Mouse (Mus musculus) liver, embryonic 15.5 days (tissue): ENCODE data around the gene Tyms. TPM values are rescaled to one million over a fixed set of nuclear protein-coding genes. Genes with fewer than 3 reads are reported as not detected.

Experiments
- ATAC-seq: fragments of 200-750 bp; cut with Nextera tagmentation; 2 replicates; pipeline ENCODE4 v1.8.0; 2017; ENCODE audit warnings: moderate number of reproducible peaks, mild to moderate bottlenecking, moderate library complexity; ENCODE audit not compliant: insufficient read depth
- H3K27ac ChIP-seq: fragments of 300-500 bp; sonication (generic); replicated peaks from 2 replicates; pipeline ENCODE4 v1.5.1; 2015; ENCODE audit warnings: mild to moderate bottlenecking, inconsistent platforms
- H3K27me3 ChIP-seq: fragments of 300-500 bp; sonication (generic); 2 replicates; pipeline ENCODE4 v1.6.1; 2015; ENCODE audit warnings: mild to moderate bottlenecking, inconsistent platforms
- H3K36me3 ChIP-seq: fragments of 300-500 bp; sonication (generic); replicated peaks from 2 replicates; pipeline ENCODE4 v1.6.1; 2015; ENCODE audit warnings: moderate library complexity, mild to moderate bottlenecking, inconsistent platforms
- H3K4me1 ChIP-seq: fragments of 300-500 bp; sonication (generic); replicated peaks from 2 replicates; pipeline ENCODE4 v1.6.1; 2015; ENCODE audit warnings: inconsistent platforms
- H3K4me2 ChIP-seq: fragments of 300-500 bp; sonication (generic); 2 replicates; pipeline ENCODE4 v1.6.1; 2015; ENCODE audit warnings: moderate library complexity, mild to moderate bottlenecking, inconsistent platforms
- H3K4me3 ChIP-seq: fragments of 300-500 bp; sonication (generic); replicated peaks from 2 replicates; pipeline ENCODE4 v1.5.1; 2015; ENCODE audit warnings: mild to moderate bottlenecking, inconsistent platforms
- H3K9ac ChIP-seq: fragments of 300-500 bp; sonication (generic); 2 replicates; pipeline ENCODE4 v1.6.1; 2015; ENCODE audit warnings: moderate library complexity, mild to moderate bottlenecking, inconsistent platforms
- H3K9me3 ChIP-seq: fragments of 300-500 bp; sonication (generic); replicated peaks from 2 replicates; pipeline ENCODE4 v1.6.1; 2016; ENCODE audit warnings: inconsistent platforms
- WGBS: fragments of 180-500 bp; shearing (Covaris S2); methylation state at CpG from one replicate; pipeline ENCODE4 v1.1.7; 2015; ENCODE audit warnings: mixed read lengths; ENCODE audit not compliant: insufficient replicate concordance; 5-methylcytosine and 5-hydroxymethylcytosine counted together
- polyA plus RNA-seq: library from polyadenylated mRNA; unstranded; fragments of >200 nt; fragmentation: Nextera tagmentation; extraction: Ambion mirVana; gene quantifications from 2 replicates; pipeline ENCODE4 v1.2.1, GENCODE M21; 2015

Tyms gene
- polyA plus RNA-seq, 1 experiment from 2014 or later, result 219 TPM

- peak; percentile 22; the same call in 1 of the 2 replicates for ATAC-seq
- Histone ChIP-seq H3K4me3 (0 out of 2 replicates have a peak overlapping the region, but pooled peaks have one; percentile 14), H3K4me1 (peaks cover 29% of the 10 kb centered on the region), H3K36me3 (no peaks in the 10 kb centered on the region), H3K4me2 (peak overlapping the region; percentile 53), H3K9me3 (no peaks in the 10 kb centered on the region), H3K9ac (no peak overlapping the region), H3K27me3 (peaks cover 100% of the 10 kb centered on the region), H3K27ac (no peak overlapping the region)
- WGBS, result 1% methylated on average over 18 of the region's 18 CpGs
These were observed 37.7 kb upstream of the Tyms start for GRCm38 (mm10) chr5:30111126-30111525.

- Histone ChIP-seq H3K4me2 (peak overlapping the region; percentile 53), H3K36me3 (no peaks in the 10 kb centered on the region), H3K27me3 (peaks cover 100% of the 10 kb centered on the region), H3K9ac (no peak overlapping the region), H3K4me1 (peaks cover 32% of the 10 kb centered on the region), H3K4me3 (0 out of 2 replicates have a peak overlapping the region, but pooled peaks have one; percentile 14), H3K9me3 (no peaks in the 10 kb centered on the region), H3K27ac (no peak overlapping the region)
- ATAC-seq, result no peak
- WGBS, result 16% methylated on average over 22 of the region's 22 CpGs
These were observed 37.1 kb upstream of the Tyms start for GRCm38 (mm10) chr5:30110371-30111060.

DNA sequence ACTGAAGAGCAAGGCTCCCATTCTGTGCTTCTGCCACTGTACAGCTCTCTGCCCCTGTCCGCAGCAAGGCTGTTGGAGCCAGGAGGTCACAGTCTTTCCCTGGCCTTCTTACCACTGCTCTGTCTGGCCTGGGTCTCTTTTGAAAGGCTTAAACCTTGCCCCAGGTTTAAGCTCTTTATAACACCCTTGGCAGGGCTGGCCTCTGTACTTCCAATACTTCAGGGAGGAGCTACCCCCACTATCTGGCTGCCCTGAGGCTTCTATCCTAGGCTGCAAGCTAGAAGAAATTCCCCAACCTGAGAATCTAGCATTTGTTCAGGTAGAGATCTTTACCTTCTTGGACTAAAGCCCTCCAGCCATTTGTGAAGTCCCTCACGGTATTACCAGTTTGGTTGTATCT lies 36.5 kb upstream of the Tyms start:
- peaks cover 100% of the 10 kb centered on the region for H3K27me3 ChIP-seq
- H3K9me3 ChIP-seq, result no peaks in the 10 kb centered on the region
- H3K4me3 ChIP-seq, result no peak overlapping the region
- no peak overlapping the region for H3K9ac ChIP-seq
- no peak overlapping the region for H3K27ac ChIP-seq
- H3K36me3 ChIP-seq, result no peaks in the 10 kb centered on the region
- H3K4me1 ChIP-seq, result peaks cover 30% of the 10 kb centered on the region
- WGBS, result 59% methylated on average over 2 of the region's 2 CpGs
- H3K4me2 ChIP-seq, result no peak overlapping the region
- ATAC-seq, result no peak

DNA sequence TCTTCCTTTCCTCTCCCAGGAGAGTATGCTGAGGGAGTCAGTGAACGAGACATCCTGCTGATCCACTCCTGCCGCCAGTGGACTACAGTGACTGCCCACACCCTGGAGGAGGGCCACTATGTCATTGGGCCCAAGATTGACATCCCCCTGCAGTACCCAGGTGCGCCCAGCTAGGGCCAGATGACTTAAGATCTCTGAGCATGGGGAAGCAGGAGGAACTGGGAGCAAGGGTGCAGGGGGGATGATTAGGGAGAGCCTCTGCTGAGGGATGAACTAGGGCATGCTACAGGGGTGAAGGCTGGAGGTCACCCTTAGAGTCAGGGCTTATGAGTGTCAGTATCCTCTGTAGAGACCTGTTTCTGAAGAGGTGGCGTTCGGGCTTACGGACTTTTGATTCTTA lies 34.8 kb upstream of the Tyms start:
- Histone ChIP-seq H3K27ac (no peak overlapping the region), H3K36me3 (no peaks in the 10 kb centered on the region), H3K9ac (no peak overlapping the region), H3K9me3 (no peaks in the 10 kb centered on the region), H3K27me3 (peaks cover 100% of the 10 kb centered on the region), H3K4me3 (no peak overlapping the region), H3K4me2 (no peak overlapping the region), H3K4me1 (peaks cover 19% of the 10 kb centered on the region)
- WGBS, result 53% methylated on average over 6 of the region's 6 CpGs
- ATAC-seq, result no peak

GRCm38 (mm10) chr5:30107611-30108041 lies 34.2 kb upstream of the Tyms start:
- H3K9ac ChIP-seq, result no peak overlapping the region
- H3K27ac ChIP-seq, result no peak overlapping the region
- H3K9me3 ChIP-seq, result no peaks in the 10 kb centered on the region
- ATAC-seq, result no peak
- H3K4me2 ChIP-seq, result no peak overlapping the region
- peaks cover 100% of the 10 kb centered on the region for H3K27me3 ChIP-seq
- H3K4me3 ChIP-seq, result no peak overlapping the region
- H3K4me1 ChIP-seq, result peaks cover 19% of the 10 kb centered on the region
- no peaks in the 10 kb centered on the region for H3K36me3 ChIP-seq
- WGBS, result 20% methylated on average over 5 of the region's 5 CpGs

DNA sequence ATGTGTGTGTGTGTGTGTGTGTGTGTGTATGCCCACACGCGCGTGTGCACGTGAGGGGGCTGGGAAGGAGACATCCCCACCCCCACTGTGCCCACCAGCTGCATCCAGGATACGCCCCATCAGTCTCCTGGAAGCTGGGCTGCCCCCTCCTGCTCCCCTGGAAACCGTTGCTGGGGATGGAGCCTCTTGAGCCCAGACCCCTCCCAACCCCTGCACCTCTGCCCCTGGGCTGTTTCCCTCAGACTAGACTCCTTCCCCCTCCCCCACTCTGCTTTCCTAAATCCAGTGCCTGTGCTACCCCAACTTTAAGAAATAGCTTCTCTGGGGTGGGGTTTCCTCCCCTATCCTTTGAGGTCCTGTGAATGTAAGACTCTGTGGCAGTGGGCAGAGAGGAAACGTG lies 33.8 kb upstream of the Tyms start:
- no peaks in the 10 kb centered on the region for H3K36me3 ChIP-seq
- H3K9ac ChIP-seq, result no peak overlapping the region
- no peak overlapping the region for H3K27ac ChIP-seq
- WGBS, result 18% methylated on average over 7 of the region's 7 CpGs
- no peaks in the 10 kb centered on the region for H3K9me3 ChIP-seq
- peaks cover 19% of the 10 kb centered on the region for H3K4me1 ChIP-seq
- H3K27me3 ChIP-seq, result peaks cover 100% of the 10 kb centered on the region
- no peak overlapping the region for H3K4me2 ChIP-seq
- no peak overlapping the region for H3K4me3 ChIP-seq
- ATAC-seq, result no peak

DNA sequence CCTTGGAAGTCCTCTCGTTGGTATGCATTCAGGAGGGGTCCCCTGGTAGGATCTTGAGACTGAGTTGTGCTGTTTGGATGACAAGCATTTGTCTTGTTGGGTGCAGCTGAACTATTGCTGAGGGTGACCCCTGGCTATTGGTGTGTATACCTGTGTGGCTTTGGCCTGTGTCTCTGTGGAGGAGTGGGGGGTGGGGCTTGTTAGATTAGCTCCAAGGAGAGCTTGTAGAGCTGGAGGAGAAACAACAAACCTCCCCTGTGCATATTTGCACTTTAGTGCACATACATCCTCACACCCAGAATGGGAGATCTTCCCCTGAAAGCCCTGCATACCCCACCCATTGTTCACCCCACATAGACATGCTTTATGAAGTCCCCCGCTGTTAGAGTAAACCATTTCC lies 33.3 kb upstream of the Tyms start:
- Histone ChIP-seq H3K36me3 (no peaks in the 10 kb centered on the region), H3K4me3 (no peak overlapping the region), H3K27ac (no peak overlapping the region), H3K4me1 (peaks cover 19% of the 10 kb centered on the region), H3K4me2 (no peak overlapping the region), H3K27me3 (peaks cover 97% of the 10 kb centered on the region), H3K9ac (no peak overlapping the region), H3K9me3 (no peaks in the 10 kb centered on the region)
- no peak for ATAC-seq
- WGBS, result 29% methylated on average over 2 of the region's 2 CpGs

- H3K9ac ChIP-seq, result no peak within 1 kb of the TSS
- H3K4me2 ChIP-seq, result peak within 1 kb of the TSS; percentile 57
- ATAC-seq, result no peak
- 4% methylated on average over 29 of the region's 29 CpGs for WGBS
- H3K27me3 ChIP-seq, result peaks cover 88% of the 10 kb centered on the region
- H3K4me1 ChIP-seq, result peaks cover 9% of the 10 kb centered on the region
- no peaks in the 10 kb centered on the region for H3K9me3 ChIP-seq
- peak within 1 kb of the TSS; percentile 35 for H3K4me3 ChIP-seq
- H3K36me3 ChIP-seq, result no peaks in the 10 kb centered on the region
- no peak within 1 kb of the TSS for H3K27ac ChIP-seq
These were observed 32.4 kb upstream of the Tyms start, which contains the start of gene 3110082J24Rik for GRCm38 (mm10) chr5:30105668-30106300. Gene 3110082J24Rik, minus strand, starts transcription at chr5:30106086.

DNA sequence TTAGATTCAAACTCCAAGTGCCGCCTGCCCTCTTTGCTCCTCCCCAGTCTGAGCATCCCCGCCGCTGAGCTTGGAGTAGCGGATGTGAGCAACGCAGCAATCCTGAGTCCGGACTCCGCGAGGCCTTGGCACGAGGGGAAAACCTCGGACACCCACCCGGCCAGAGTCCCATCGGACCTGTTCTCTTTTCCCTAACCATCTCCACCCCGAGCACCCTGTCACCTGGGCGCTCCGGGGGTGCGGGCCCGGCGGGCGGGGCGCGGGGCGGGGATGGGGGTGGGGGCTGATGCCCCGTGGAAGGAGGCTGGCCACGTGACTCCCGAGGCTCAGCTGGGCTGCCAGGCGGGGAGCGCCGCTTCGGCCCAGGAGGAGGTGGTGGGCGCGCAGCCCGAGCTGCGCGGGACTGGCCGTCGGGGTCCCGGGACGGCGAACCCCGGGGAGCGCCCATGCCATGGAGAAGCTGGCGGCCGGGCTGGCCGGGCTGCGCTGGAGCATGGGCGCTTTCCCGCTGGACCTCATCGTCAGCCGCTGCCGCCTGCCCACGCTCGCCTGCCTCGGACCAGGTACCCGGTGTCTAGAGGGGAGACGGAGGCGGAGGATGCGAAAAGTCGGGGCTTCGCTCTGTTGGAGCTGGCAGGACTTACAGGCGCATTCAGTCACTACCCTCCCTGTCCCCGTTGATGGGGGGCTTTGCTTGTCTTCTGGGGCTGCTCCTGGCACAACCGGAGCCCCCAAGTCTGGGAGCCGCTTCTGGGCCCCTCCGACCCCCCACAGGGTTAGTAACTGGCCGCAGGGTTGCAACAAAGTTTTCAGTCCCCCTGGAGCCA lies 31.6 kb upstream of the Tyms start, which contains the start of gene Garem2:
Garem2 (plus strand) TSS at position 321 of the 827 bp plus-strand sequence.
- Histone ChIP-seq H3K27me3 (peaks cover 80% of the 10 kb centered on the region), H3K9me3 (no peaks in the 10 kb centered on the region), H3K4me2 (peak within 1 kb of the TSS; percentile 57), H3K4me1 (peaks cover 3% of the 10 kb centered on the region), H3K9ac (no peak within 1 kb of the TSS), H3K4me3 (peak within 1 kb of the TSS; percentile 35), H3K36me3 (no peaks in the 10 kb centered on the region), H3K27ac (no peak within 1 kb of the TSS)
- no peak for ATAC-seq
- 3% methylated on average over 65 of the region's 65 CpGs for WGBS

DNA sequence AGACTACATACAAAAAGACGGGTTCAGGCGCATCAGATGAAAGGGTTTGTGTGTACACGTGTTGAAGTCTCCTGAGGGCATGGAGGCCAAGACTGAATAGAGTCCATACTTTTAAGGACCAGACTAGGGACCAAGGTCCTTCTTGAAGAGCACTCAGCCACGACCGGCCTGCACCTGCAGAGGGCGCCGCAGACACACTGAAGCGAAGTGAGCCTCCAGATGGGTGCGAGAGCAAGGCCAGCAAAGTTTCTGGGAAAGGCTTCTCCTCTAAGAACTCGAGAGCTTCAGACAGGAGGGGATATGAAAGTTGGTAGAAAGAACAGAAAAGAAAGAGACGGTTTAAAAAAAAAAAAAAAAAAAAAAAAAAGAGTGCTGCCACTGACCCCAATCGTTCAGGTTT lies 30.9 kb upstream of the Tyms start:
- Histone ChIP-seq H3K27ac (no peak overlapping the region), H3K36me3 (no peaks in the 10 kb centered on the region), H3K4me2 (peak overlapping the region; percentile 57), H3K4me1 (peaks cover 3% of the 10 kb centered on the region), H3K9ac (no peak overlapping the region), H3K9me3 (no peaks in the 10 kb centered on the region), H3K27me3 (peaks cover 73% of the 10 kb centered on the region), H3K4me3 (no peak overlapping the region)
- WGBS, result 5% methylated on average over 12 of the region's 12 CpGs
- ATAC-seq, result no peak

DNA sequence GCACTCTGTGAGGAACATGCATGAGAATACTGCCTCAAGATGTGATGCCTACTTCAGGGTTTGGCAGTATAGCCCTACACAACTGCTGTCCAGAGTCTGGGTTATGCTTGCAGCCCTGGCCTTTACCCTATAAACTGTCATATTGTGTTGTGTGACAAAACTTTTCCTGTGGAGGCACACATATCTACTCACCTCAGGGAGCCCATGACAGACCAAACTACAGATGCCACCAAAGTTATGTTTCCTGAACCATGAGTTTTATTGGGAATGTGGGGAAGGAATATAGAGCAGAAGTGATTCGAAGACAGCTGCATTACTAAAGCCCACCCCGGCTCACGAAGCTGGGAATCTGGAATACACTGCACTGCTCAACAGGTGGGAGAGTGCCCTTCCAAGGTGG lies 29.9 kb upstream of the Tyms start:
- H3K27me3 ChIP-seq, result peaks cover 63% of the 10 kb centered on the region
- H3K27ac ChIP-seq, result no peak overlapping the region
- H3K36me3 ChIP-seq, result no peaks in the 10 kb centered on the region
- no peak for ATAC-seq
- H3K4me1 ChIP-seq, result peaks cover 3% of the 10 kb centered on the region
- no peaks in the 10 kb centered on the region for H3K9me3 ChIP-seq
- H3K4me2 ChIP-seq, result no peak overlapping the region
- no peak overlapping the region for H3K9ac ChIP-seq
- WGBS, result 70% methylated on average over 3 of the region's 3 CpGs
- no peak overlapping the region for H3K4me3 ChIP-seq
